Mouse (Mus musculus) gastrocnemius, adult 18-20 months (tissue): ENCODE data around the gene Necab3. TPM values are rescaled to one million over a fixed set of nuclear protein-coding genes. Genes with fewer than 3 reads are reported as not detected.

Experiments
- DNase-seq: peaks from one replicate; pipeline ENCODE4 v3.0.0; 2021; ENCODE audit warnings: low spot score
- total RNA-seq, 2 experiments: library from RNA; stranded (reverse); gene quantifications; 2 replicates each; pipeline ENCODE4 v1.2.3; 2021

Gene Necab3
- total RNA-seq, 2 experiments from 2014 or later: 0.30 to 0.36 TPM

DNA sequence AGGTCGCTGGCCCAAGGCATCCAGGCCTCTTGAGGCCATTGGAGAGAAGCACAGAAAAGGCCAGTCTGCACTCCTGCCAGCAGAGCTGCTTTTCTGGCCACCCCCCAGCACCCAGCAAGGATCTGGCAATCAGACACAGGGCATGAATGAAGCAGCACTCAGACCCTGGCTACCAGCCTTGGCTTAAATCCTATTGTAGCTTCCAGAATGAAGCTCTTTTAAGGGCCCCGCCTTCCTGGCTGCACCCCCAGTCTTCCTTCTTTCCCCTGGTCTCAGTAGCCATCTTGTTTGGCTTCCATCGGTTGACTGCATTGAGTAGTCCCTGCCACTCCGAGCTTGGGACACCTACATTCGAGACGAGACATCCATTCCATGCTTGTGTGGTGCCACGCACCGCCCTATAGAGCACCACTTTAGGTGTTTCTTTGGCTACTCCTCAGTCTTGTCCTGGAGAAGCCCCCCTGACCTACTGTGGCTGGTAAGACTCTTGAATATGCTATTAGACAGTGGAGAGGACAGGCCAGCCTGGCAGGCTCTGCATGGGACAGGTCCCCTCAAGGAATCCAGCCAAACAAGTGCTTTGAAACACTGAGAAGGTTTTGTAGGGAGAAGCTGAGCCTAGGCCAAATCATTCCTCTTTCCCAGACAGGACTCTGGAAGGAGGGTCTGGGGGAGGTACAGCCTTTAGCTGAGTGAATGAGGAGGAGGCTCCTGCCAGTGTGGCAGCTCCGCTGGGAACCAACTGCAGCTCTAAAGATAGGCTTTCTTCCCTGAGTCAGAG, 14.9 kb downstream of the Necab3 start:
- peak; percentile 76 for DNase-seq

DNA sequence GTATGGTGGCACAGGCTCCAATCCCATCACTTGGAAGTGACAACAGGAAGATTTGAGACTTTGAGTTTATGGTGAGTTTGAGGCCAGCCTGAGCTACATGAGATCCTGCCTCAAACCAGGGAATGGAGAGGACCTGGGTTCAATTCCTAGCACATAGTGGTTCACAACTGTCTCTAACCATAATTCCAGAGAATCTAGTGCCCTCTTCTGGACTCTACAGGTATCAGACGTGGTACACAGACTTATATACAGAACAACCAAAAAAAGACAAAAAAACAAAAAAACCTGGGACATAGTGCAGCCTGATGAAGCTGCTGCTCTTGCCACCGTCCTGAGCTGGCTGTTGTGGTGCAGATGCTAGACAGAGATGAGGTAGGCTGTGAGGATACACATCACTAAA, 17.1 kb downstream of the Necab3 start:
- no peak for DNase-seq

DNA sequence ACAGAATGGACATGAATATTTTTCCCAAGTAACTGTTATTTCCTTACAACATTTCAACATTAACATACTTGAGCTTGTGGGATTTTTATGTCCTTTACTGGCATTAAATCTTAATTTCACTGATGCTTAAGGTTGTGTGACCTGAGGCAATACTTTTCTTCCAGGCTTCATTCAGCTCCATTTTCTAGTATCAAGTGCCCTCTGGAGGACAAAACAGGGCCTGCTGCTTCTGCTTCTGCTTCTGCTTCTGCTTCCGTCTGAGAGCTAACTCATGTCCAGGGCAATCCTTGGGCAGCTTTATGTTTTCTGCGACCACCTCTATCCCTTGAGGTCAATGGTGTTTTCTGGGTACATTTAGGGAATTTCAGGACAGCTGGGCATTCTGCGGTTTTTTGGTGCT, 19.0 kb downstream of the Necab3 start:
- peak; percentile 52 for DNase-seq

DNA sequence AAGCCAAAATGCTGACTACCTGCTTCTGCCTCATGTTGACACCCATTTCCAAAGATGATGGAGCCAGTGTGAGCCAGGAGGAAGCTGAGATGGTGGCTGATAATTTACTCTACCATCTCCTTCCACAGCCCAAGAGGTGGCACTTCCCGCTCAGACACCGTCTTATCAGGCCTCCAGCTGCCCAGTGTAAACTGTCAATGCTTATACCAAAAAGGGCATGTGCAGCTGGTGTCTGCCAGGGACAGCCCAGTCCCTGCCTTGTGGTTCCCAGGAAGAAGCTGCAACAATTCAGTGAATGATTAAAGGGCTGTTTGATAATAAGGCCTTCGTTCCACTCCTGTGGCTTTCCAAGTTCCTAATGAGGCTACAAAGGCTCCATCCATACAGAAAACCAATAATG, 20.0 kb downstream of the Necab3 start:
- DNase-seq: no peak

DNA sequence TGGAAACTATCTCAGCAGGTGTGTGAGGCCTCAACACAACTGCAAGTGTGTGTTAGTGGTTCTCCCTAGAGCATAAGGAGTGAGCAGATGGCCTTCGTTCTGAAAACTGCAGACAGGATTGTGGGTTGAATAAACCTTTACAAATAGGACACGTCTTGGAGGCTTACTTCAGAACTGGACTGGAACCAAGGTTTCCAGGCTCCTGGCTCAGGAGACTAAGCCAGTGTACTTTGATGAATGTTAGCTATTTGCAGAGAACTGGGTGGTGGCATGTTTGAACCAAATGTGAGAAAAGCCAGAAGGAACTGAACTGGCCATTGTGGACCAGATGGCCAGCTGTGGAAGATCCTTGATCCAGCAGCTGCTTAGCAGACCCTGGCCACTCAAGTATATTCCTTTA, 20.4 kb downstream of the Necab3 start:
- no peak for DNase-seq

DNA sequence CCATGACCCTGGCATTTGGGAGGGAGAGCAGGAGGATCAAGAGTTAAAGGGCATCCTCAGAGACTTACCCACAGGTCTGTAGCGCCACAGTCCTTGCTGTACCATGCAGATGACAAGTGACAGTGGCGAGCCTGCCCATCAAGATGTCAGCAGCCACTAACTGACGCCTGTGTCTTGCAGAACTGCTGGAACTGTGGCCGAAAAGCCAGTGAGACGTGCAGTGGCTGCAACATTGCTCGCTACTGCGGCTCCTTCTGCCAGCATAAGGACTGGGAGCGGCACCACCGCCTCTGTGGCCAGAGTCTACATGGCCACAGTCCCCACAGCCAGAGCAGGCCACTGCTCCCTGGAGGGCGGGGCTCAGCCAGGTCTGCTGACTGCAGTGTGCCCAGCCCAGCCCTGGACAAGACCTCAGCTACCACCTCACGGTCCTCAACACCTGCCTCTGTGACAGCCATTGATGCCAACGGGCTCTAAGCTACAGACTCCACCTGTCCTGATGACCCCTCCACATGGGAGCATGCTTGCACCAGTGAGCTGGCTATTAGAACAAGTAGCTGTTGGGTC, 23.9 kb downstream of the Necab3 start:
- no peak for DNase-seq

DNA sequence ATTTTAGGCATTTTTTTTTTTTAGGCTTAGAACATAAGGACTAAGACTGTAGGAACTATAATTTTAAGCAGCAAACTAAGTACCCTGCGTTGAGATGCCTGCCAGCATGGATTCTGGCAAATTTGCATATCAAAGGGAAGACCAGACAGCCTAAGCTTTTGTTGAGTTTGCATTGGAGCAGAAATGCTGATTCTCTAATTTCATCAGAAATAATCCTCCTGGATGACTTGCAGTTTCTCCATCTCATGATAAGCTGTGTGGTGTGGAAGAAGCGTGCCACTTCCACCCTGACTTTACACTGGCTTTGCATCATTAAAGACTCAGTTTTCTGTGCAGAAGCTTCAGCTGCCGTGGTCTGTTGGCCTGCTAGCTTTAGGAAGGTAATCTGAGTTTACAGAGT, 25.8 kb downstream of the Necab3 start:
- DNase-seq: no peak

DNA sequence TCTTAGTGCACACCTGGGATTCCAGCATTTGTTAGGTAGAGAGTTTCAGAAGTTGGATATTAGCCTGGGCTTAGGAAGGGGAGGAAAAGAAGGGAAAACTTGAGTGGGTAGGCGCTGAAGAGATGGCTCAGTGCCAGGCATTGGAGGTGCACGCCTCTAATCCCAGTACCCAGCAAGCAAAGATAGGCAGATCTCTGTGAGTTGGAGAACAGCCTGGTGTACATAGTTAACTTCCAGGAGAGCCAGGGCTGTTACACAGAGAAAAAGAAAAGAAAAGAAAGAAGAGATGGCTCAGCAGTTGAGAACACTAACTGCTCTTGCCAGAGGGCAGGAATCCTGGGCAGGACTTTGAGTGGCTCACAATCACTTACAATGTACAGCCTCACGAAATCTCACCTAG, 32.2 kb downstream of the Necab3 start:
- DNase-seq: no peak

DNA sequence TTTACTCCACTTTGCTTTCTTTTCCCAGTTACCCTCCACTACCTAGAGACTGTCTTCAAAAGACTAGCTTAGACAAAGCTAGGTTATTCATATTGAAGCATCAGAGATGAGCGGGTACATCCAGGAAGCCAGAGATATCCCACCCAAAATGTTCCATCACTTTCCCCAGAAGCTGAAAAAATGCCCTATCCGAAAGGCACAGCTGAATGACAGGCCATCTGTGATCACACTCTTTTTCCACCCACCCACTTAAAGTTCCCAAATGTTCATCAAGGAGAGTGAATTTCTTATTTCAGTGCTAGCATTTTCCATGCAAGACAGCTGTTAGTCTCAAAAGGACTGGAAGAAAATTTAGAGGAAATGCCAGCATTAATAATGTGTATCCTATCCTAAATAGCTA, 33.4 kb downstream of the Necab3 start:
- no peak for DNase-seq

DNA sequence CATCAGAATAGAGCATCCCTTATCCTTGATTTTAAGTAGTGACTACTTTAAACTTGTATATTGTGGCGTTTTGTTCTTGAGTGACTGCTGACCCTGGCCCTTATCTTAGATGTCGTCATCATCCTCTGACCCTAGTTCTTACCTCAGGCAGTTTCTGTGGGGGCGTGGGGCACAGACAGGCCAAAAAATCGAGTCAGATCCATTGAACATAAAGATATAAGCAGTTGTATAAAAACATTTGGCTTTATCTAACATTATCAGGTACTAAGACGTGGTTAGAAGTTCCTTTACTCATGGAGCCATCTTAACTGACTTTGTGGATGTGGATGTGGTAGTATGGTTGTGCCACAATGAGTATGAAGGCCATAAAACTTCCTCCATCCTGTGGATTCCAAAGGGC, 36.4 kb downstream of the Necab3 start:
- no peak for DNase-seq

DNA sequence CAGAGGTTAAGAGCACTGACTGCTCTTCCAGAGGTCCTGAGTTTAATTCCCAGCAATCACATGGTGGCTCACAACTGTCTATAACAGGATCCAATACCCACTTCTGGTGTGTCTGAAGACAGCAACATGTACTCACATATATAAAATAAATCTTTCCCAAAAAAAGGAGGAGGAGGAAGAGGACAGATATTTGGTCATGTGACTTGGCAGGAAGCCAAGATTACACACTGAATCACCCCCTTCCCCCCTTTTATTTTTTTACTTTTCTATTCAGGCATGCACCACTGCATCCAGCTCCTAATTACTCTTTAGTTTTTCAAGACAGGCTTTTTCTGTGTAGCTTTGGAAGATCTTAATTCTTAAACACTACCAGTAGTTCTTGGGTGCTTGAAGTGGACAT, 37.2 kb downstream of the Necab3 start:
- no peak for DNase-seq

DNA sequence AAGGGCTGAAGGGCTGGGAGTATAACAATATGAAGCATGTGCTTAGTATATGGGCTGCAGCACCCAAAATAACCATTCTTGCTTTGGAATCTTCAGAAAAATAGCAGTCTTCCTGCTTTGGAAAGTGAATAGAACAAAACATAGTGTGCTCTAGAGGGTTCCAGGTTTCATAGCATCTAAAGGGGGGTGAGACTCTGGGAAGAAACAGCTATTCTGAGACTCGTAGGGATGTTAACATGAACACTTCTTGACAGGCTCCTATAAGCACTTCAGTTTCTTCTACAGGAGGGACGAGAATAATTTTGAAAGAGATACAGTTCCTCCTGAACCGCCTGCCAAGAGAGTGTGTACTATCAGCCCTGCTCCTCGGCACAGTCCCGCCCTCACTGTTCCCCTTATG, 41.3 kb downstream of the Necab3 start:
- no peak for DNase-seq

DNA sequence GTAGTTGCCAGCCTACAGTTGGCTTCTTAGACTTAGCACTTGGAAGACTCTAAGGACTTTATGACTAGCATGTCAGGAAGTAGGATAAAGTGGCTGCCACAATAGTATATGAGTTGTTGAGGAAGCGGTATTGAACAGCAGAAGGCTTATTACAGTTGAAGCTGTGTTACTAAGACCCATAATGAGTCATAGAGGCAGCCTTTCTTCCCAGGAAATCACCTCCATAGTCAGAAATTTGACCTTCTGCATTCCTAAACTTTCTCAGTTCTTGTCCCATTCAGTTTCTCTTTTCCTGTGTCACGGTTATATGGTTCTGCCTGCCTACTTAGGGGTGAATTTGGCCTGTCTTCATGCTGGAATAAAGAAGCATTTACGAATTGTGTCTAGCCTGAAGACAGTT, 41.7 kb downstream of the Necab3 start:
- DNase-seq: no peak

DNA sequence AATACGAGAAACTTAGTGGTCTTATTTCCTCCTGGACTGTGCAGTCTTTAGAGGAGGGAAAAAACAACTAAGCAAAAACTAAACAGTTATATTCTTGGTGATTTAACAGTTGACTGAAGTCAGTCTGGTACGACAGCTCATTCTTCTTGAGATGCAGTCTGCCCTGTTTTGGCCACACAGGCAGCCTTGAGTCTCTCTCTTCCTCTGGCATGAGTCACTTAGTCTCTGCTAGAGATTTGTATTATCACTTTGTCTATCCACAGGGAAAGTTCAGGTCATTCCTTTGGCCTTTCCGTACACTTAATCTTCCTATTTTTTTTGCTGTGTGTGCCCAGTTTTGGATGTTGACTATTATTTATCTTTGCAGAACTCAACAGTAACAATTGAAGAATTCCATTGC, 48.5 kb downstream of the Necab3 start:
- no peak for DNase-seq

DNA sequence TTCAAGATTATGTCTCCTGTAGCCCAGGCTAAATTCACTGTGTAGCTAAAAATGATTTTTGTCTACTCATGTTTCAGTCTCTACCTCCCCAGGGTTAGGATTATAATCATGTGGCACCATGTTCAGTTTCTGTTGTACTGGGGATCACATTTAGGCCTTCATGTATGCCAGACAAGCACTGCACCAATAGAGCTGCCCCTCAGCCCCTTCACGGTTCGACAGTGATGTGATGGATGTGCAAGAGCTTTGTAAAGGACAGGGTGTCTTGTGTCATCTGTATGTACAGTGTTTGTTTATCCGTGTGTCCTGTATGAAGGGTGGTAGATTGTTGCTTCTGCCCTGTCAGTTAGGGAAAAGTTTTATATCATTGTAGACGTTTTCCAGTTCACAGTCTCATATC, 50.2 kb downstream of the Necab3 start:
- DNase-seq: no peak

DNA sequence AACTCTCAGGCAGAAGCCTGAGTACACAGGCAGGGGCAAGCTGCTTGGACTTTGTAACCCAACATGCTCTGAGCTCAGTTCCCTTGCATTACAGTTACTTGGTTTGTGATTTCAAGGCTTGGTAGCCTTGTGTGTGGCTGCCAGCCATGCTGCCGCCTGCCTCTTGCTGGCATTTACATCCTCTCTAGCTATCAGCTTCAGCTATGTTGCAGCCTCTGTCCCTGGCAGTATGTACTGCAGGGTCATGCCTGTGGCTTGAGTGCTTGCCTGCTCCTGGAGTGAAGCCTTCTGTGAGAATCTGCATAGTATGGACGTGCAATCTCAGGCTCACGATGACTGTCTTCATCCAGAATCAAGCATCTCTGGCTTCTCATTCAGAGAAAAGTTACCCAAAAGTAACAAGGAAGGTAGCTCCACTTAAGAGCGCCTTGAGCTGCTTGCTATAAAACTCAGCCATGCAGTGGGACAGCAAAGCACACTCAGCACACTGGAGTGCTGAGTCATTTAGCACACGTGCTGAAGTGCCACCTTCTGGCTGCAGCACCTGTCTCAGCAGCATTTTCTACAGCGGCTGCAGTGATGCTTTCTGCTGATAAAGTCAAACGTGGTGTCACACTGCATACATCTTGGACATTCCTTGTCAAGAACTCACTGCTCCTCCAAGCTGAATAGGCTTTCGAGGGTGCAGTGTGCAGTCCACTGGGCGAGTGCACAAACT, 51.0 kb downstream of the Necab3 start:
- peak; percentile 27 for DNase-seq

DNA sequence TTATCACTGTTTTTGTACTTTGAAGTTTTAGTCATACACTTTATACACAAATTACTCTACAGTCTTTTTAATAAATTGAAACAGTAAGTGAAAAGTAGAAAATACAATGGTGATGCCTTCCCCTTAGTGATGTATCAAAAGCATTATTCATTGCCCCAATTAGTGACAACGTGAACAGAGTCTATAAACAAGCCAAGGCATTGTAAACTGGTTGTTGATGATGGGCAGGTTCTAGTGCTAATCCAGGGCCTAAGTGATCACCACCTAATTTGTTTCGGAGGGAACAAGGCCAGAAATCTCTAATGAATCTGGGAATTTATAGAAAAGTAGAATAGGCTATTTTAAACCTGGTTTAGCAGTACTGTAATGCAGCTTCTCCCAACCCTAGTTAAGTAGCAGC, 51.6 kb downstream of the Necab3 start:
- DNase-seq: no peak

DNA sequence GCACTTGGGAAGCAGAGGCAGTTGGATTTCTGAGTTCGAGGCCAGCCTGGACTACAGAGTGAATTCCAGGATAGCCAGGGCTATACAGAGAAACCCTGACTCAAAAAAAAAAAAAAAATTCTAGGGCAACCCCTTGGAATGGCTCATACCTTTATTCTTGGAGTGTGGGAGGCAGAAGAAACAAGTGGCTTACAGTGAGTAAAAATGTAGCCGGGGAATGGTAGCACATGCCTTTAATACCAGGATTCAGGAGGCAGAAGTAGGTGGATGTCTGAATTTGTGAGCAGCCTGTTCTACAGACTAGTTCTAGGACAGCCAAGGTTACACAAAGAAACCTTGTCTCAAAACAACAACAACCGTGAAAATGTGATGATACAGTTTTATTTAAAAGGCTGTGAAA, 57.9 kb downstream of the Necab3 start:
- no peak for DNase-seq

DNA sequence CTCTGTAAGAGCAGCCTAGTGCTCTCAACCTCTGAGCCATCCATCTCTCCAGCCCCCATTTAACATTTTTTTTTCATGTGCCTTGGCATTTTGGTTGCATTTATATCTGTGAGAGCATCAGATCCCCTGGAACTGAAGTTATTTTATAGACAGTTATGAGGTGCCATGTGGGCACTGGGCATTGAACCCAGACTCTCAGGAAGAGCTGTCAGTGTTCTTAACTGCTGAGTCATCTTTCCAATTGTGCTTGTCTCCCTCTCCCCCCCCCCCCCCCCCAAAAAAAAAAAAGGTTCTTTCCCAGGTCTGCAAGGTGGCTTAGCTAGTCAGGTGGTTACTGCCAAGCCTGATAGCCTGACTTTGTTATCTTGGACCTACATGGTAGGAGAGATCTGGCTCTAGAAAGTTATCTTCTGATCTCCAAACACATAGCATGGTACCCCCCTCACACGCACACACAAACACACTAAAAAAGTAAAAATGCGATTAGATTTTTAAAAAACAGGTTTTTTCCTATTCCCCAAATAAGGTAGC, 58.9 kb downstream of the Necab3 start:
- DNase-seq: no peak

DNA sequence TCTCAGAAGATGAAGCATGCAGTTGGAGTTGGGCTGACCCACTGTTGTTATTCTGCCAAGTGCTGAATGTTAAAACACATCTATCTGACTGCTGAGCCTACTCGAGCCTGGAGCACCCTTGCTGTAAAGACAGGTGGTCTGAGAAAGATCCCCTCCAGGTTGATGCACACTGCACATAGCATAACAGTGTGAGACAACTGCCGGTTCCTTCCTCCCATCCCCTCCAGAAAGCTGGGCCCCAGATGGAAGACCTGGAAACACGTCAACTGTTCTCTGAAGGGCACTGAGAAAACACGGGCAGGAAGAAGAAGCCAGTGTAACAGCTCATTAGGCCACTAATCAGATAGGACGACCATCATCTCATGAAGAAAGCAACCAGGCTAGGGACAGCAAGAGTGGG, 60.1 kb downstream of the Necab3 start:
- DNase-seq: no peak

DNA sequence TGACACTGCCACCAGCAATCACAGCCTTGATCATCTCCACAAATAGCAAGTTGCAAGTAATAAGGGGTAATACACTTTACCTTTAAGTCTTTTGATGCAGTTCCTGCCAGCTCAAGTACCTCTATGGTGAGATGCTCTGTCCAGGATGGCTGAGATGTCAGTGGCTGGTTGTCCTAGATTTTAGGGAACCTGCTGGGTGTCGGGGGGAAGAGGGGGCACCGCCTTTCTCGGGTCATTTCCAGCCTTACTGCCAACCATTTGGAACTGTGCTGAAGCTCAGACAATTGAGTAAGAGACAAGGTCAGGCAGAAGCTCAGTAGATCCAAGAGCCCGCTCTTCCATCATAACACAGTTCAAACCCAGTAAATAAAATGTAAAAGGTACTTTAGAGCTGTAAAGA, 63.7 kb downstream of the Necab3 start:
- no peak for DNase-seq
